Mouse (Mus musculus): ENCODE data around the gene Glud1. TPM values are rescaled to one million over a fixed set of nuclear protein-coding genes. Genes with fewer than 3 reads are reported as not detected.

Gene Glud1
- polyA plus RNA-seq, 1 experiment, result 51.8 TPM

DNA sequence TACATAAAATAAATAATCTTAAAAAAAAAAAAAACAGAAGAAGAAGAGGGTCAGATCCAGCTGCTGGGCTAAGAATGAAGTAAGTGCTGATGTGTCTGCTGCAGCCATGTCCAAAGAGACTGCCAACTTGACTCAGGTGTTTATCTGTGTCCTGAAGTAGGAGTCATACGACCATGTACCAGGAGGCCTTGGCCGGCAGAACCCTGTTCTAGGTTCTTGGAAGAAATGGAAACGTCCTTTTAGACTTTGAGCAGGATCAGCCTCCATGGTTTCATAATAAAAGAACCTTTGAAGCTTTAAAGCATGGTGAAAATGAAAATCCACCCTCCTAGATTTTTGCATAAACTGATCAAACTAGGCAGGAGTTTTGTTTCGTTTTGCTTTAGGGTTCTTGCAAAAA lies 43.9 kb downstream of the Glud1 start:
- Histone ChIP-seq H3K36me3 (ENCODE audit: control insufficient read depth, insufficient read depth, low read length) (no peaks in the 10 kb centered on the region), H3K4me3 (ENCODE audit: control insufficient read depth, insufficient read depth, low read length) (no peak overlapping the region), H3K27me3 (ENCODE audit: control insufficient read depth, insufficient read depth, low read length) (no peaks in the 10 kb centered on the region), H3K4me1 (replicated peaks; ENCODE audit: control insufficient read depth, insufficient read depth, low read length) (no peaks in the 10 kb centered on the region), H3K27ac (ENCODE audit: control insufficient read depth, insufficient read depth, low read length) (no peak overlapping the region)
- WGBS, result 87% methylated on average over 4 of the region's 4 CpGs
- no peak for TF ChIP-seq POLR2A (IDR thresholded peaks at IDR 0.05; ENCODE audit: control insufficient read depth, extremely low read depth, insufficient read depth, low read length, poor library complexity)
- no peak for TF ChIP-seq CTCF (IDR thresholded peaks at IDR 0.05; ENCODE audit: borderline replicate concordance, control insufficient read depth, extremely low read depth, insufficient read depth, low read length, poor library complexity)
- DNase-seq, result no peak

DNA sequence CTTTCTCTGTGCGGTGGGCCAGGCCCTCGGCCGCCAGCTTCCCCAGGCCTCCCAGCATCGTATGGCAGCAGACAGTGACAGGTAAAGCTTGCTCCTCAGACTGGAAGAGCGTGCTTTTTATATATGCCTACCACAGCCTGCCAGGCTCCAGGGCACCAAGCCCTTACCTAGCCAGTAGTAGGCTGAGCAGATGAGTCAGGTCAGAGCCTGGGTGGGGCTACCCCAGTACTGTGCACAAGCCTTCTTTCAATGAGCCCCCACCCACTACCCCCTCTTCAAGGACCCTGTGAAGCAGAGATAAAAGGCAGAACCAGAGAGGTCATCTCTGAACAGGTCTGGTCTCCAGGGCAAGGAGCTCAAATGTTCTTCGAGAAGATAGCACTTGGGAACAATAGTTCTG lies 44.8 kb downstream of the Glud1 start, which contains the start of gene Fam25c:
Fam25c (minus strand) TSS at position 133 of the 400 bp plus-strand sequence.
- H3K27ac ChIP-seq (ENCODE audit: control insufficient read depth, insufficient read depth, low read length), result no peak within 1 kb of the TSS
- H3K36me3 ChIP-seq (ENCODE audit: control insufficient read depth, insufficient read depth, low read length), result no peaks in the 10 kb centered on the region
- DNase-seq, result no peak
- H3K27me3 ChIP-seq (ENCODE audit: control insufficient read depth, insufficient read depth, low read length), result no peaks in the 10 kb centered on the region
- WGBS, result 90% methylated on average over 6 of the region's 6 CpGs
- H3K4me3 ChIP-seq (ENCODE audit: control insufficient read depth, insufficient read depth, low read length), result no peak within 1 kb of the TSS
- no peaks in the 10 kb centered on the region for H3K4me1 ChIP-seq (replicated peaks; ENCODE audit: control insufficient read depth, insufficient read depth, low read length)
- no peak for TF ChIP-seq POLR2A (IDR thresholded peaks at IDR 0.05; ENCODE audit: control insufficient read depth, extremely low read depth, insufficient read depth, low read length, poor library complexity)

DNA sequence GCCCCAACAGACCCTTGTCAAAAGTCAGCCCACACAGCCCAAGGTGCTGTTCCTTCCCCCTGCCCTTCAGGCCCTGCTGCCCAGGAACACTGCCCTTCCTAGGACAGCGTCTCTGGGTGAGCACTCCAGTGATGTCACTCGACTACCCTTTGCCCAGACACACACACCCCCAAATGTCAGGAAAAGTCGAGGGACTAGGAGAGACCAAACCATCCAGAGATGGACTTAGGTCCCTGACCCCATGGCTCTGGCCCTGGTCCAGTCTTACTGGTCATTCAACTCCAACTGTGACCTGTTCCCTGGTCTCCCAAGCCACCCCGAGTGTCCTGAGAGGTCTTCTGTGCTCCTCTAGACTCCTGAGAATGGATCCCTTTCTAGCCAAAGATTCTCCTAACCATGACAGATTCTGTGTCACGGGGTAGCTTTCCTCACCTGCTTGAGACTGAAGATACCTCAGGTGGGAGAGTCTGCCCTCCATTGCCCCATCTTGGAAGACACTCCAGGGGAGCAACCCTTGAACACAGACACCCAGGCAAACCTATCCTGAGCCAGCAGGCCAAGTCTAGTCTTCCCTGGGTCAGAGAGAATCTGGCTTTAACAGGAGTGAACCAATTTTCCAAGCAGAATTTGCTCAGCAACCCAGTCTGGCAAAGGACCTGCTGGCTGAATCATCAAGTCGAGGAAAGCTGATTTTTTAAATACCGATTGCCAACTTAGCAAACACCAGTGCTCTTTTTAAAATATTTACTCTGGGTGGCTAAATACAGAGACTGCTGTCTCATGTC lies 47.3 kb downstream of the Glud1 start:
- Histone ChIP-seq H3K36me3 (ENCODE audit: control insufficient read depth, insufficient read depth, low read length) (no peaks in the 10 kb centered on the region), H3K27ac (ENCODE audit: control insufficient read depth, insufficient read depth, low read length) (no peak overlapping the region), H3K4me3 (ENCODE audit: control insufficient read depth, insufficient read depth, low read length) (no peak overlapping the region), H3K27me3 (ENCODE audit: control insufficient read depth, insufficient read depth, low read length) (no peaks in the 10 kb centered on the region), H3K4me1 (replicated peaks; ENCODE audit: control insufficient read depth, insufficient read depth, low read length) (no peaks in the 10 kb centered on the region)
- 90% methylated on average over 7 of the region's 7 CpGs for WGBS
- DNase-seq, result no peak
- TF ChIP-seq POLR2A (IDR thresholded peaks at IDR 0.05; ENCODE audit: control insufficient read depth, extremely low read depth, insufficient read depth, low read length, poor library complexity), result no peak
- TF ChIP-seq CTCF (IDR thresholded peaks at IDR 0.05; ENCODE audit: borderline replicate concordance, control insufficient read depth, extremely low read depth, insufficient read depth, low read length, poor library complexity), result no peak

DNA sequence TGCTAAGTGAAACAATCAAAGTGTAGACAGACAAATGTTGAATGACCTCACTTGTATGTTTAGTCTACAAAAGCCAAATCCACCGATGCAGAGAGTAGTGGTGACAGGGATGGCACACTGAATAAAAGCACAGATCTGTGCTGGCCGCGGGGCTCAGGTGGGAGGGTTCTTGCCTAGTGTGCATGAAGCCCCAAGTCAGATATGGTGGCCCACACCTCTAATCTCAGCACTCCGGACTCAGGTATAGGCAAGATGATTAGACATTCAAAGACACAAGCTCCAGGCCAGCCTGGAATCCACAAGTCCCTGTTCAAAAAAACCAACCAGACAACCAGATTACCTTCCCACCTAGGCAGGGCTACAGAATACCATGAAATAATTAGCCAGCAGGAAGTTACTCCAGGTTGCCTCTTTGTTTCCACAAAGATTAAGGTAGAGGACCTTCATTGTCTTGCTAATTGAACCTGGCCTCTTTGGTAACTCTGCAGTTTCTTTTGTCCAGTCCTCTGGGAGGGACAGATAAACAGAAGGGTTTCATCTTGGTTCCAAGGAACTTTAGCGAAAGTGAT lies 49.2 kb downstream of the Glud1 start:
- Histone ChIP-seq H3K36me3 (ENCODE audit: control insufficient read depth, insufficient read depth, low read length) (no peaks in the 10 kb centered on the region), H3K27ac (ENCODE audit: control insufficient read depth, insufficient read depth, low read length) (no peak overlapping the region), H3K4me1 (replicated peaks; ENCODE audit: control insufficient read depth, insufficient read depth, low read length) (no peaks in the 10 kb centered on the region), H3K4me3 (ENCODE audit: control insufficient read depth, insufficient read depth, low read length) (no peak overlapping the region), H3K27me3 (ENCODE audit: control insufficient read depth, insufficient read depth, low read length) (no peaks in the 10 kb centered on the region)
- no peak for DNase-seq
- TF ChIP-seq POLR2A (IDR thresholded peaks at IDR 0.05; ENCODE audit: control insufficient read depth, extremely low read depth, insufficient read depth, low read length, poor library complexity) (no peak), CTCF (IDR thresholded peaks at IDR 0.05; ENCODE audit: borderline replicate concordance, control insufficient read depth, extremely low read depth, insufficient read depth, low read length, poor library complexity) (no peak)
- WGBS, result 72% methylated on average over 5 of the region's 5 CpGs

DNA sequence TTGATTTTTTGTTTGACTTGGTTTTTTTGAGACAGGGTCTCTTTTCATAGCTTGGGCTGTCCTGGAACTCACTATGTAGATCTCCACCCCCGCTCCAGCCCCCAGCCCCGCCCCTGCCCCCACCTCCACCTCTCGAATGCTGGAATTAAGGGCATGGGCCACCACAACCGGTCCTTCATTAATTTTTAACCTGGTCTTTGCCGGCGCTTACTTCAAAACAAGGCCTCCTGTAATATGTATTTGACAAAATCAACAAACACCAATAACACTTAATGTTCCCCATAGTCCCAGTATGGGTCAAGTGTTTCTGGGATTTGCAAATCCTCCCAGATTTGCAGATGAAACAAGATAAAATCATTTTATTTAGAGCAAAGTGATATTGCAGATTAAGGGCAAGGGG lies 49.7 kb downstream of the Glud1 start:
- Histone ChIP-seq H3K4me1 (replicated peaks; ENCODE audit: control insufficient read depth, insufficient read depth, low read length) (no peaks in the 10 kb centered on the region), H3K27ac (ENCODE audit: control insufficient read depth, insufficient read depth, low read length) (no peak overlapping the region)
- DNase-seq, result no peak

DNA sequence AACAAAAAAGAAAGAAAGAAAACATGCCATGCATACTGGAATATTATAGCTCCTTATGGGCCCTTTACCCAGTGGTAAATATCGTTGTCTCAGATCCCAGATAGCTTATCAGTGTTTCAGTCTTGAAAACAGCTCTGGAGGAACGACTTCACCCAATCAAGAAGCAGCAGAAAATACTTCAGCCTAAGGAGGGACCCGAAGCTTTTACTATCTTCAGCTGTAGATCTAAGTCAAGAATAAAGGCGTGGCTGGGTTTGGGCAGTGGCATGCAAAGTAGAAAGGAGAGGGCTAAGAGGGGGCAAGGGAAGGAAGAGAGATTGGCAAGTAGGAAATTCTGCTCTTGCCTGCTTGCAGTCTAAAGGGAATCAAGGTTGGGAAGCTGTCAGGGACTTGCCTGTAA lies 51.6 kb downstream of the Glud1 start:
- WGBS, result 70% methylated on average over 4 of the region's 4 CpGs
- Histone ChIP-seq H3K27ac (ENCODE audit: control insufficient read depth, insufficient read depth, low read length) (no peak overlapping the region), H3K27me3 (ENCODE audit: control insufficient read depth, insufficient read depth, low read length) (no peaks in the 10 kb centered on the region), H3K36me3 (ENCODE audit: control insufficient read depth, insufficient read depth, low read length) (no peaks in the 10 kb centered on the region), H3K4me1 (replicated peaks; ENCODE audit: control insufficient read depth, insufficient read depth, low read length) (no peaks in the 10 kb centered on the region), H3K4me3 (ENCODE audit: control insufficient read depth, insufficient read depth, low read length) (no peak overlapping the region)
- DNase-seq, result no peak
- TF ChIP-seq POLR2A (IDR thresholded peaks at IDR 0.05; ENCODE audit: control insufficient read depth, extremely low read depth, insufficient read depth, low read length, poor library complexity) (no peak), CTCF (IDR thresholded peaks at IDR 0.05; ENCODE audit: borderline replicate concordance, control insufficient read depth, extremely low read depth, insufficient read depth, low read length, poor library complexity) (no peak)

More for the DNA sequence above, 49.7 kb downstream of the Glud1 start:
- H3K27me3 ChIP-seq (ENCODE audit: control insufficient read depth, insufficient read depth, low read length), result no peaks in the 10 kb centered on the region
- WGBS, result 73% methylated on average over 6 of the region's 6 CpGs
- no peak overlapping the region for H3K4me3 ChIP-seq (ENCODE audit: control insufficient read depth, insufficient read depth, low read length)
- TF ChIP-seq POLR2A (IDR thresholded peaks at IDR 0.05; ENCODE audit: control insufficient read depth, extremely low read depth, insufficient read depth, low read length, poor library complexity), result no peak
- no peak for TF ChIP-seq CTCF (IDR thresholded peaks at IDR 0.05; ENCODE audit: borderline replicate concordance, control insufficient read depth, extremely low read depth, insufficient read depth, low read length, poor library complexity)
- no peaks in the 10 kb centered on the region for H3K36me3 ChIP-seq (ENCODE audit: control insufficient read depth, insufficient read depth, low read length)
